Mouse (Mus musculus) adrenal gland, postnatal 4 days (tissue): Measurements from ENCODE around the gene Vmn2r75. TPM values are rescaled to one million over a fixed set of nuclear protein-coding genes. Genes with fewer than 3 reads are reported as not detected.
"Not testable (repeated sequence)": the region's sequence is repeated elsewhere in the genome, so short reads cannot be mapped to it uniquely, and the experiment has no call there.

Experiments used
- DNase-seq, 2 experiments: peaks; one replicate each; pipeline ENCODE4 v3.0.0; 2021 to 2022; ENCODE audit warnings: low spot score in 2 of 2, mixed read lengths in 2 of 2
- long read RNA-seq, 2 experiments: library from polyadenylated mRNA; stranded (forward); transcript quantifications; one replicate each; pipeline ENCODE4 v2.0.0; 2021
- total RNA-seq, 2 experiments: library from RNA; stranded (reverse); gene quantifications; 2 replicates each; pipeline ENCODE4 v1.2.3; 2021

Vmn2r75 gene
- total RNA-seq, result not detected
- long read RNA-seq, experiment 1, result 0 reads
- long read RNA-seq, experiment 2, result 0 reads

- DNase-seq, result not testable (repeated sequence)
Observed at GRCm38 (mm10) chr7:86171678-86172077, at the start of gene Vmn2r75. TSS of gene Vmn2r75 (minus strand) at chr7:86171778.

GRCm38 (mm10) chr7:86211345-86211744 is 39.8 kb upstream of the Vmn2r75 start:
- DNase-seq, result no peak

Other genes starting within 250 kb of the Vmn2r75 start
- not detected for gene Vmn2r74, start 210.1 kb downstream of the Vmn2r75 start, total RNA-seq
- gene Vmn2r76, start 74.5 kb upstream of the Vmn2r75 start, total RNA-seq, result not detected
- not detected for gene Olfr310, start 105.4 kb upstream of the Vmn2r75 start, total RNA-seq
- not detected for gene Olfr309, start 141.9 kb upstream of the Vmn2r75 start, total RNA-seq
- gene Olfr308, start 153.9 kb upstream of the Vmn2r75 start, total RNA-seq, result not detected
- gene Olfr307, start 165.8 kb upstream of the Vmn2r75 start, total RNA-seq, result not detected
- not detected for gene Olfr305, start 195.2 kb upstream of the Vmn2r75 start, total RNA-seq
- gene Olfr304, start 214.9 kb upstream of the Vmn2r75 start, total RNA-seq, result not detected
- gene Olfr303, start 226.0 kb upstream of the Vmn2r75 start, total RNA-seq, result not detected
- not detected for gene Olfr301, start 232.1 kb upstream of the Vmn2r75 start, total RNA-seq